Mouse (Mus musculus) hindbrain, embryonic 12.5 days (tissue): ENCODE results near the gene Egln3. TPM values are rescaled to one million over a fixed set of nuclear protein-coding genes. Genes with fewer than 3 reads are reported as not detected.

Experiments used
- ATAC-seq: fragments of 200-750 bp; cut with Nextera tagmentation; 2 replicates; pipeline ENCODE4 v1.8.0; 2017; ENCODE audit warnings: moderate TSS enrichment; ENCODE audit not compliant: low FRiP score
- H3K27ac ChIP-seq: fragments of 300-500 bp; sonication (generic); 2 replicates; pipeline ENCODE4 v1.5.1; 2016; ENCODE audit warnings: mild to moderate bottlenecking
- H3K27me3 ChIP-seq: fragments of 300-500 bp; sonication (generic); 2 replicates; pipeline ENCODE4 v1.6.1; 2016; ENCODE audit warnings: mild to moderate bottlenecking
- H3K36me3 ChIP-seq: fragments of 300-500 bp; sonication (generic); 2 replicates; pipeline ENCODE4 v1.6.1; 2016; ENCODE audit warnings: mild to moderate bottlenecking
- H3K4me1 ChIP-seq: fragments of 300-500 bp; sonication (generic); 2 replicates; pipeline ENCODE4 v1.6.1; 2016
- H3K4me2 ChIP-seq: fragments of 300-500 bp; sonication (generic); replicated peaks from 2 replicates; pipeline ENCODE4 v1.6.1; 2016; ENCODE audit warnings: mild to moderate bottlenecking
- H3K4me3 ChIP-seq: fragments of 300-500 bp; sonication (generic); 2 replicates; pipeline ENCODE4 v1.5.1; 2016; ENCODE audit warnings: mild to moderate bottlenecking
- H3K9ac ChIP-seq: fragments of 300-500 bp; sonication (generic); 2 replicates; pipeline ENCODE4 v1.6.1; 2016; ENCODE audit warnings: mild to moderate bottlenecking, moderate library complexity
- H3K9me3 ChIP-seq: fragments of 300-500 bp; sonication (generic); replicated peaks from 2 replicates; pipeline ENCODE4 v1.6.1; 2016; ENCODE audit warnings: mild to moderate bottlenecking
- WGBS: fragments of 180-500 bp; shearing (Covaris S2); methylation state at CpG from one replicate; pipeline ENCODE4 v1.1.7; 2016; 5-methylcytosine and 5-hydroxymethylcytosine counted together
- polyA plus RNA-seq: library from polyadenylated mRNA; unstranded; fragments of >200 nt; fragmentation: Nextera tagmentation; extraction: Ambion mirVana; gene quantifications from 2 replicates; pipeline ENCODE4 v1.2.1, GENCODE M21; 2016

Gene Egln3
- polyA plus RNA-seq, 1 experiment from 2014 or later: 7.3 TPM

DNA sequence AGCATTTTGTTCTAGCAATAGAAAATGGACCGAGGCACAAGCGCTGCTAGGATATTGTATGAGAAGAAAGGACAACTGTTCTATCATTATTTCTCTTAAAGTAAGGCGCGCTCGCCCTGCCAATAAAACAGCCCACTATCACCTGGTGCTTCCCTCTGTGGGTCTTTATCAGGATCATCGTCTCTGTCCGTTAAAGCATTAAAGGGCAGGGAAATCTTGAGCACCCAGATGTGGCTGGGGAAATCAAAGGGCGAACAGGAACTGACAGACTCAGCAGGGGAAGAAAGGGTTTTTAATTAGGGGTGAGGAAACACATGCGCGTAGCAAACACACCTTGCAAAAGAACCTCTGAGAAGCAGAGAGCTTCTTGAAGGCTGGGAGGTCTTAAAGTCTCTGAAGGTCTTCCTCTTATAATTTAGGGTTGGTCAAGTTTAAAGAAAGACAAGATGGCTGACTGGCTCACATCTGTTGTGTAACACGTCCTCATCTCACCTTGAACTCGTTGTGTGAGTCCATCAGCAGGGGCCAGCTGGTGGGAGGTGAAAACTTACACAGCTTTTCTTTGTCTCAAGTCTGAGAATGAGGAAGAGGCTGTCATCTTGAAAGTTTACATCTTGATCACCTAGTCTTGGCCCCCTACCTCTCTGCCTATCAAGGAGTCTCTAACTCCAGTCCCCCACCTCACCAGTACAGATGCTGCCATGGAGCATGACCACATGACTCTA lies 18.5 kb upstream of the Egln3 start:
- Histone ChIP-seq H3K36me3 (no peaks in the 10 kb centered on the region), H3K4me1 (0 out of 2 replicates have a peak, but pooled peaks cover 3% of the 10 kb centered on the region), H3K4me2 (no peak overlapping the region), H3K9ac (no peak overlapping the region), H3K4me3 (no peak overlapping the region), H3K27ac (no peak overlapping the region), H3K9me3 (no peaks in the 10 kb centered on the region), H3K27me3 (no peaks in the 10 kb centered on the region)
- 71% methylated on average over 12 of the region's 12 CpGs for WGBS
- no peak for ATAC-seq

DNA sequence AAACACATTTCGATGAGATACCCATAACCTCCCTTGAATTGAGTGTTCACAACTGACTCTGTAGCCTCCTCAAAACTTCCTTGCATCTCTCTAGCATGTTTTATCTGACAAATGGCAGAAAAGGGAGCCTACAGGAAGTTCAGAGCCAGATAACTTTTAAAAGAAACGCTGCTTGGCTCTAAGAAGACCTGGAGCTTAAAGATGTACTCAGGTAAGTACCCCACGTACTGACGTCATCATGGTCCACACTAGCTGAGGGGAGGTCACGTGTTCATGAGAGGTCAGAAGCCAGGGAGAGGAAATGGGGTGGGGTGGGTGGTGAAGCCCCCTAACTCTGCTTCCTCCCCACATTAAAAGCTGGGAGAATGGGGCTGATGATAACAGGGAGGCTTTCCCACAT lies 13.0 kb upstream of the Egln3 start:
- Histone ChIP-seq H3K27ac (no peak overlapping the region), H3K27me3 (no peaks in the 10 kb centered on the region), H3K4me3 (no peak overlapping the region), H3K9ac (no peak overlapping the region), H3K9me3 (no peaks in the 10 kb centered on the region), H3K4me1 (no peaks in the 10 kb centered on the region), H3K36me3 (no peaks in the 10 kb centered on the region), H3K4me2 (no peak overlapping the region)
- ATAC-seq: no peak
- WGBS: 83% methylated on average over 5 of the region's 5 CpGs

DNA sequence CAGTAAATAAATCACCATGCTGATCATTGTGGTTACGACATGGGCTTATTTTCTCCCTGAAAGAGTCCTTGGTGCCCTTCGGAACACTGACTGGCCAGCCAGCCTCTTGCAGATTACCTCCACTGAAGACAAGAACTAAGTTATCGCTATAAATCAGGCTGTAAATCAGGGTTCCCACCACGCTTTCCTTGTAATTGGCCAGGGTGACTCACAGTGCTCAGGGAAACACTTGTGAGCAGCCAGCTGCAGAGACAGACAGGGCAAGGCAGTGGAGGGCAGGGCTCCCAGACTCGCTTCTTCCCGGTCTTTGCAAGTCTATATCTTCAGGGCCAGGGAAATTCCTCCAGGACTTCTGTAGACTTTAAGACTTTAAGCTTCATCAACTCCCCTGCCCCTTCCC lies 10.8 kb upstream of the Egln3 start:
- Histone ChIP-seq H3K9me3 (no peaks in the 10 kb centered on the region), H3K4me1 (no peaks in the 10 kb centered on the region), H3K27me3 (no peaks in the 10 kb centered on the region), H3K27ac (no peak overlapping the region), H3K4me2 (no peak overlapping the region), H3K36me3 (no peaks in the 10 kb centered on the region), H3K9ac (no peak overlapping the region), H3K4me3 (no peak overlapping the region)
- no peak for ATAC-seq
- 73% methylated on average over 6 of the region's 6 CpGs for WGBS

DNA sequence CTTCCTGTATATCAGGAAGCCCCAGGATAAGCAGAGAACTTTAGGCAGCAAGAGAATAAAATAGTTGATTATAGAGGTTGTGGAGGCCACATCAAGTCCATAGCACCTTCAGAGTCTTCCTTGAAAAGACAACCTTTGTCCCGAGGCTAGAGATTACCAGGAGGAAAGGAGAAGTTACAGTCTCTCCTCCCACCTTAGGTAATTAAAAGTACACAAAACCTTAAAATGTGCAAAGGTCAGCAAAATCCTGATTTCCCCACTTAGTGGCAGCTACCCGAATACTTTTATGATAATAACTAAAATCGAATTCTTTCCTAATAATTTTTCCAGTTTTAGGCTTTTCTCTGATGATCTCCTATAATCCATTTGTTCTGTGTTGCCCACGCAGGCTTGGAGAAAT lies 10.2 kb upstream of the Egln3 start:
- no peak for ATAC-seq
- H3K4me2 ChIP-seq: no peak overlapping the region
- H3K36me3 ChIP-seq: no peaks in the 10 kb centered on the region
- no peaks in the 10 kb centered on the region for H3K4me1 ChIP-seq
- no peak overlapping the region for H3K4me3 ChIP-seq
- no peak overlapping the region for H3K9ac ChIP-seq
- no peaks in the 10 kb centered on the region for H3K9me3 ChIP-seq
- no peaks in the 10 kb centered on the region for H3K27me3 ChIP-seq
- 87% methylated on average over 4 of the region's 4 CpGs for WGBS
- no peak overlapping the region for H3K27ac ChIP-seq

DNA sequence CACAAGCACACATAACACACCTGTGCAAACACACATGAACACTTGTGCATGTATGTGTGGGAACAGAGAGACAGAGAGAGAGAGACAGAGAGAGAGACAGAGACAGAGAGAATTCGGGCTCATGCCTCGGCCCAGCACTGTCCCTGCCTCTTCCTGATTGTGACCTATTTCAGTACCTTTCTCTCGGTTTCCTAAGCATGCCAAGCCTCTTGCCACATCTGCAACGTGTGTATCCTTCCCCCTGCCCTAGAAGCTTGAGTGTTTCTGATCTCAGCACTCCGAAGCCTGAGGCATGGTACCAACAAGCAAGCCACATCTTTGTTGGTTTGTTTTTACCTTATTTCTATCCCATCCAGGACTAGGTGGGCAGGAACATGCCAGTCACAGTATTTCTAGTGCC lies 9.6 kb upstream of the Egln3 start:
- no peak overlapping the region for H3K4me2 ChIP-seq
- H3K4me3 ChIP-seq: no peak overlapping the region
- H3K36me3 ChIP-seq: no peaks in the 10 kb centered on the region
- no peak overlapping the region for H3K9ac ChIP-seq
- H3K27ac ChIP-seq: no peak overlapping the region
- H3K9me3 ChIP-seq: no peaks in the 10 kb centered on the region
- no peaks in the 10 kb centered on the region for H3K27me3 ChIP-seq
- no peak for ATAC-seq
- 67% methylated on average over 5 of the region's 5 CpGs for WGBS
- H3K4me1 ChIP-seq: no peaks in the 10 kb centered on the region

DNA sequence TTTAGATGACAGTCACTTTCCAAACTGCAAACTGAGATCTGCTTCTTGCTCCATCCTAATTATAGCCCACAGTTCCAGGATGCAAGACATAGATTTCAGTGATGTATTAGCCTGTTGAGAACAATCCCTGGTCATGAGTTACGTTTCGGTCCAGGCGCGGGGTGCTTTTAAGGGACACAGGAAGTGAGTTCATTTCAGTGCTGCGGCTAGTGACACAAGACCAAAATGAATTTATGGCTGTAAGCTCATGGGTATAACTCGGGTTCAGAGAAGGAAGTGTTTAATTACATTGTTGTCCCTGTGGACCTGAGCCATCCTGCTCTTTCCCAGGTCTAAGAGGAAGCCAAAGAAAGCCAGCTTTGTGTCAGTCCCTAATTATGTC lies 5.5 kb upstream of the Egln3 start:
- ATAC-seq: no peak
- 74% methylated on average over 6 of the region's 6 CpGs for WGBS

DNA sequence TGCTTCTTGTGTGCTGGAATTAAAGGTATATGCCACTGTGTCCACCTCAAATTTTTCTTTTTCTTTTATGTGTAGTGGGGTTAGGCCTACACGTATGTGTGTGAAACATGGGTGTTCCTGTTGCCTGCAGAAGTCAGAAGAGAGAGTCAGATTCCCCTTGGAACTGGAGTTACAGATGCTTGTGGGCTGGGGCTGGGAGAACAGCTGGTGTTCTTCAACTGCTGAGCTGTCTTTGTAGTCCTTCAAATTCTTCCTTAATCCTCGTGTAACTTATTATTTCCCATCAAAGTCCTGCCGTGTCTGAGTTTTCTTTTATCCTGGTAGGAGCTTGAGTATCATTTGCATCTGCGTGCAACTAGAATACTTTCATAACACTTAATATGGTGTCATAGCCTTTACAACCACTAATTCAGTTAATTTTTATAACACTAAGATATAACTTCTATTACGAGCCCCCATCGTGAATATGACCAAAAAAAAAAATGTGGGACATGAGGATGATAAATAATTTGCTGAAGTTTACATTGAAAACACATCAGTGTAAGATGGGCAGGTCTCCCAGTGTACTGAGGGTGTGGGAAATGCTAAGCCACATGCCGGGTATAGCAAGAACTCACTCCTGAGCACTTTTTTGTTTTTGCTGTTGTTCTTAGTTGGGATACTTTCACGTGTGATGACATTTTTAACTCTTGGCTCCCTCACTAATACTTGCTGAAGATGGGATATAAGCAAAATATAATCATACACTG lies 4.9 kb upstream of the Egln3 start:
- Histone ChIP-seq H3K9me3 (no peaks in the 10 kb centered on the region), H3K27me3 (peaks cover 3% of the 10 kb centered on the region; the same call in 1 of the 2 replicates), H3K4me3 (no peak overlapping the region), H3K4me1 (peaks cover 5% of the 10 kb centered on the region; the same call in 1 of the 2 replicates), H3K27ac (no peak overlapping the region), H3K9ac (no peak overlapping the region), H3K36me3 (no peaks in the 10 kb centered on the region), H3K4me2 (no peak overlapping the region)
- 71% methylated on average over 8 of the region's 8 CpGs for WGBS
- ATAC-seq: no peak

More for the DNA sequence above, 5.5 kb upstream of the Egln3 start:
- Histone ChIP-seq H3K9me3 (no peaks in the 10 kb centered on the region), H3K36me3 (no peaks in the 10 kb centered on the region), H3K4me2 (no peak overlapping the region), H3K9ac (no peak overlapping the region), H3K27ac (no peak overlapping the region), H3K4me3 (no peak overlapping the region), H3K27me3 (peaks cover 3% of the 10 kb centered on the region; the same call in 1 of the 2 replicates), H3K4me1 (peaks cover 1% of the 10 kb centered on the region; the same call in 1 of the 2 replicates)

DNA sequence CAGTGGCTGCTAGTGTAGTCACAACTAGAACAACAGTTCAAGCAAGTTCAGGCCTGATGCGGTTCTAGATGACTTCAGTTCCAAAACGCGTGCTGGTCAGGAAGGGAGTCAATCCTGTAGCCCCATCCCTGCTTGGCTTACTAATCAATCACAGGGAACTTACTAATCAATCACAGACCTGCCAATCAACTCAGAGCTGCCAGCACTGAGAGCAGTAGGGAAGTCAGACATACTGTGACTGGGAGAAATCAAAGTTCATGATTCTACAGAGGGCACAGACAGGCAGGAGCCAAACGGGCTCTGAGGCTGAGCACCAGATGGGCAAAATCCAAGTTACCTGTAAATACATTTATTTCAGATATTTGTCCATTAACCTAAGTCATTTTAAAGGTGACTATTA lies 2.1 kb upstream of the Egln3 start:
- no peak for ATAC-seq
- WGBS: 85% methylated on average over 4 of the region's 4 CpGs

DNA sequence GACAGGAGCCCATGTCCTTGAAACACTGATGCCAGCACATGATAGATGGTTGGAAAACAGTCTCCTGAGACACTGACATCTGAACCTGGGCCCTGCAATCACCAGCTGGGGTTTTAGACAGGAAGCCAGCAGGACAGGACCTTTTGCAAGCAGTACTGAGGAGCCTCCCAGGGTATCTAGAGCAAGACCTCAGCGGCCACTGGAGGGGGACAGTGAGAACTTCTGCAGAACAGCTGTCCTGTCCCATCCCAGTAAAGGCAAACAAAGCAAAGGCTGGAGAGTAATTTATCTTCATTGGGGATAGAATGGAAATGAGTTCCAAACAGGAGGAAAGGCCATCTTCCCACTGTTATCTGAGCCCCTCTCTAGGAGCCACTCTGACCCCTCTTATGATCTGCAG lies 1.5 kb upstream of the Egln3 start:
- H3K9ac ChIP-seq: no peak overlapping the region
- H3K4me1 ChIP-seq: peaks cover 18% of the 10 kb centered on the region
- WGBS: 3% methylated on average over 1 of the region's 1 CpGs
- no peak for ATAC-seq
- H3K4me3 ChIP-seq: no peak overlapping the region
- H3K36me3 ChIP-seq: no peaks in the 10 kb centered on the region
- H3K27me3 ChIP-seq: peaks cover 3% of the 10 kb centered on the region
- H3K4me2 ChIP-seq: no peak overlapping the region
- no peaks in the 10 kb centered on the region for H3K9me3 ChIP-seq
- H3K27ac ChIP-seq: no peak overlapping the region

More for the DNA sequence above, 2.1 kb upstream of the Egln3 start:
- Histone ChIP-seq H3K36me3 (no peaks in the 10 kb centered on the region), H3K27ac (no peak overlapping the region), H3K4me3 (no peak overlapping the region), H3K4me2 (no peak overlapping the region), H3K27me3 (peaks cover 3% of the 10 kb centered on the region), H3K9ac (no peak overlapping the region), H3K4me1 (peaks cover 18% of the 10 kb centered on the region), H3K9me3 (no peaks in the 10 kb centered on the region)

DNA sequence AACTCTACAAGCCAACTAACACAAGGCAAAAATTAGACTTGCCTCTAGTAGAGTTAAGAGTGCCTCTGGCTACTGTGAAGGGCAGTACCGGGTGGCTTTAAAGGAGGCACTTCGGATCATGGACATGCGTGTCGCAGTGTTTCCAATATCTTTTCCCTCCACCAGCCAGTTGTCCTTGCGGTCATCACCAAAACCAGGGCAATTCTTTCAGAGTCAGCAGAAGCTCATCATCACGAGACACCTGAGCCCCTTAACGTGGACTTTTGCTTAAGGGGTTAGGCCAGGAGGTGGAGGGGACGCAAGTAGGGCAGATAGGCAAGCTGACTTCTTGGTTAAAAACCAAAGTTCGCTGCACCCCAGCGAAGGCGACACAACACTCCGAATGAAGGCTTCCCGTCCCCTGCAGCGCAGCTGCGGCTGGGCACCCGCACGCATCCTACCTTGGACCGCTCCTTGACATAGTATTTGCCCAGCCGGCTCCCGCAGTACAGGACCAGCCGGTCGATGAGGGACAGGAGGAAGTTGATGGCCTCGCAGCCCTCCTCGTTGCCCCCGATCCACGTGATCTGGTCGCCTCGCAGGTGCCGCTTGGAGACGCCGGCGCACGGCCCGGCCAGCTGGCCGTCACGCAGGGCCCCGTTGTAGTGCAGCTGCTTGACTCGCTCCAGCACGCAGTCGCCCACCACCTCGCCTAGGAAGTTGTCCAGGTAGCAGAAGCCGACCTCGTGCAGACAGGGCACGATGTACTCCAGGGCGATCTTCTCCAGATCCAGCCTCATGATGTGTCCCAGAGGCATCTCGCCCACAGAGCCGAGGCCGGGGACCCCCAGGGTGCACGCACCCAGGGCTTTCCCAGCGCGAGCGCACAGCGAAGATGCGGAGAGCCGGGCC lies 650 bp downstream of the Egln3 start:
- 2% methylated on average over 55 of the region's 55 CpGs for WGBS
- Histone ChIP-seq H3K9me3 (no peaks in the 10 kb centered on the region), H3K4me3 (peak overlapping the region; percentile 51), H3K36me3 (no peaks in the 10 kb centered on the region), H3K4me2 (peak overlapping the region; percentile 100), H3K27ac (no peak overlapping the region), H3K9ac (peak overlapping the region; percentile 64), H3K27me3 (peaks cover 3% of the 10 kb centered on the region), H3K4me1 (peaks cover 31% of the 10 kb centered on the region)
- ATAC-seq: peak; percentile 64

DNA sequence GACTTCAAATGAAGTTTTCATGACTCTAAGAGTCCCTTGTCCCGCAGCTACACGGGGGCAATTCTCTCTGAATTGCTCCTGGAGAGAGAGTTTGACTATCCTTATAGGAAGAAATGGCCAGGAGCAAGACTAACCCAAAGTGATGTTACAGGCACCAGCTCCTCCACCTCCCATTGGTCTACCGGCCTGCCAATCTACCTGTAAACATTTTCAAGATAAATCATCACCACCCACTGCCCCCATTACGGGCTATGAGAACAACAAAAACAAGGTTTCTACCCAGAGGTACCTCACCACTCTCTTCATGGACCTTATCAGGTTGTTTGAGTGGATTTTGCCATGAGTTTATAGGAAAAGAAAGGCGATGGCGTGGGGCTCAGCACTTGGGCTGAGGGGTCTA lies 1.4 kb downstream of the Egln3 start:
- Histone ChIP-seq H3K36me3 (no peaks in the 10 kb centered on the region), H3K4me1 (peaks cover 37% of the 10 kb centered on the region), H3K27me3 (peaks cover 3% of the 10 kb centered on the region), H3K9ac (no peak overlapping the region), H3K4me3 (peak overlapping the region; percentile 51), H3K27ac (no peak overlapping the region), H3K4me2 (peak overlapping the region; percentile 100), H3K9me3 (no peaks in the 10 kb centered on the region)
- ATAC-seq: no peak
- 41% methylated on average over 6 of the region's 6 CpGs for WGBS

DNA sequence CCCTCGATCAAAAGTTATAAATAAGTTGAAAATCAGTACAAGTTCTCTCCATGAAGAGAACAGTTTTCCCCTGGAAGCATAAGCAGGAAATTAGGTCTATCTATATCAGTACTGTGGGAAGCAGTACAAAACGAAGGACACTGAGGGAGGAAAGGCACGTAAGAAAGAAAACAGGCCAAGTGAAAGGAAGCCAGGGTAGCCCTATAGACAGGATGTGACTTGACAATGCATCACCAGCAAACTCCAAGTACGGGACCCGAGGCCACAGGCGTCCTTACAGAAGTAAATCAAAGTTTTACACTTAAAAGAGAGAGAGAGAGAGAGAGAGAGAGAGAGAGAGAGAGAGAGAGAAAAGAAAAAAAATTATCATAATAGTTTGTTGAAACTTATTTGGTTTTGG lies 2.8 kb downstream of the Egln3 start:
- no peaks in the 10 kb centered on the region for H3K36me3 ChIP-seq
- H3K27me3 ChIP-seq: no peaks in the 10 kb centered on the region; the same call in none of the 2 replicates
- 45% methylated on average over 6 of the region's 6 CpGs for WGBS
- H3K9ac ChIP-seq: no peak overlapping the region
- H3K4me3 ChIP-seq: no peak overlapping the region
- no peaks in the 10 kb centered on the region for H3K9me3 ChIP-seq
- H3K4me1 ChIP-seq: peaks cover 41% of the 10 kb centered on the region
- H3K27ac ChIP-seq: no peak overlapping the region
- H3K4me2 ChIP-seq: peak overlapping the region; percentile 19; the same call in 1 of the 2 replicates
- no peak for ATAC-seq
